Mouse (Mus musculus) liver, adult 2 months (tissue): Measurements from ENCODE around the gene Sema4d.

Experiments used
- CTCF ChIP-seq: fragments of 200-500 bp; IDR thresholded peaks from 2 replicates; pipeline ENCODE4 v1.5.1; 2011; ENCODE audit warnings: low read depth, low read length, control low read depth
- POLR2A ChIP-seq: fragments of 200-500 bp; IDR thresholded peaks from 2 replicates; pipeline ENCODE4 v1.6.1; 2011; ENCODE audit warnings: low read length, control low read depth; ENCODE audit not compliant: insufficient read depth; ENCODE audit errors: extremely low read depth

- TF ChIP-seq CTCF (no peak), POLR2A (no peak)
Observed at GRCm38 (mm10) chr13:51816559-51817041, 23.1 kb upstream of the Sema4d start.
